Mouse (Mus musculus): ENCODE measurements around the gene Olfr427. TPM values are rescaled to one million over a fixed set of nuclear protein-coding genes. Genes with fewer than 3 reads are reported as not detected.

Gene Olfr427
- polyA plus RNA-seq, 1 experiment, result not detected

GRCm38 (mm10) chr1:174131999-174132398 lies 35.3 kb downstream of the Olfr427 start:
- 84% methylated on average over 3 of the region's 3 CpGs for WGBS

GRCm38 (mm10) chr1:174141384-174141783 lies 44.7 kb downstream of the Olfr427 start:
- H3K4me3 ChIP-seq (ENCODE audit: extremely low read depth, insufficient read depth, insufficient read length), result no peak overlapping the region
- H3K27ac ChIP-seq (ENCODE audit: insufficient read depth, low read length), result no peak overlapping the region
- DNase-seq (ENCODE audit: low read depth in 1 of 2, low spot score in 2 of 2), result peak in 1 of 2 experiments; percentile 30
- H3K36me3 ChIP-seq (ENCODE audit: control insufficient read depth, insufficient read depth, low read length), result no peaks in the 10 kb centered on the region
- peaks cover 2% of the 10 kb centered on the region; the same call in 1 of the 2 replicates for H3K4me1 ChIP-seq (ENCODE audit: control insufficient read depth, insufficient read depth, insufficient read length)
- no peaks in the 10 kb centered on the region for H3K27me3 ChIP-seq (ENCODE audit: control insufficient read depth, insufficient read depth, low read length)
- 12% methylated on average over 2 of the region's 2 CpGs for WGBS
- TF ChIP-seq POLR2A (IDR thresholded peaks at IDR 0.05; ENCODE audit: low read depth, low read length), result no peak

More at GRCm38 (mm10) chr1:174131999-174132398, 35.3 kb downstream of the Olfr427 start:
- TF ChIP-seq CTCF (IDR thresholded peaks at IDR 0.05; ENCODE audit: extremely low read depth, insufficient read depth, insufficient read length, insufficient replicate concordance) (no peak), POLR2A (IDR thresholded peaks at IDR 0.05; ENCODE audit: low read depth, low read length) (no peak)
- Histone ChIP-seq H3K36me3 (ENCODE audit: control insufficient read depth, insufficient read depth, low read length) (no peaks in the 10 kb centered on the region), H3K4me1 (ENCODE audit: control insufficient read depth, insufficient read depth, insufficient read length) (no peaks in the 10 kb centered on the region), H3K4me3 (ENCODE audit: extremely low read depth, insufficient read depth, insufficient read length) (no peak overlapping the region), H3K27me3 (ENCODE audit: control insufficient read depth, insufficient read depth, low read length) (no peaks in the 10 kb centered on the region), H3K27ac (ENCODE audit: insufficient read depth, low read length) (no peak overlapping the region)
- DNase-seq (ENCODE audit: low read depth in 1 of 2, low spot score in 2 of 2), result no peak

- Histone ChIP-seq H3K4me3 (ENCODE audit: extremely low read depth, insufficient read depth, insufficient read length) (no peak overlapping the region), H3K27ac (ENCODE audit: insufficient read depth, low read length) (no peak overlapping the region), H3K36me3 (ENCODE audit: control insufficient read depth, insufficient read depth, low read length) (no peaks in the 10 kb centered on the region), H3K27me3 (ENCODE audit: control insufficient read depth, insufficient read depth, low read length) (no peaks in the 10 kb centered on the region), H3K4me1 (ENCODE audit: control insufficient read depth, insufficient read depth, insufficient read length) (no peaks in the 10 kb centered on the region)
- TF ChIP-seq POLR2A (IDR thresholded peaks at IDR 0.05; ENCODE audit: low read depth, low read length) (no peak), CTCF (IDR thresholded peaks at IDR 0.05; ENCODE audit: extremely low read depth, insufficient read depth, insufficient read length, insufficient replicate concordance) (no peak)
- DNase-seq (ENCODE audit: low read depth in 1 of 2, low spot score in 2 of 2), result no peak
- WGBS, result 91% methylated on average over 1 of the region's 1 CpGs
Measured at GRCm38 (mm10) chr1:174146696-174147095, 50.0 kb downstream of the Olfr427 start.

- H3K4me3 ChIP-seq (ENCODE audit: extremely low read depth, insufficient read depth, insufficient read length), result no peak overlapping the region
- no peak for DNase-seq (ENCODE audit: low read depth in 1 of 2, low spot score in 2 of 2)
- no peak overlapping the region for H3K27ac ChIP-seq (ENCODE audit: insufficient read depth, low read length)
- H3K36me3 ChIP-seq (ENCODE audit: control insufficient read depth, insufficient read depth, low read length), result no peaks in the 10 kb centered on the region
- H3K4me1 ChIP-seq (ENCODE audit: control insufficient read depth, insufficient read depth, insufficient read length), result no peaks in the 10 kb centered on the region
- no peaks in the 10 kb centered on the region for H3K27me3 ChIP-seq (ENCODE audit: control insufficient read depth, insufficient read depth, low read length)
- WGBS, result 91% methylated on average over 2 of the region's 2 CpGs
- no peak for TF ChIP-seq CTCF (IDR thresholded peaks at IDR 0.05; ENCODE audit: extremely low read depth, insufficient read depth, insufficient read length, insufficient replicate concordance)
- TF ChIP-seq POLR2A (IDR thresholded peaks at IDR 0.05; ENCODE audit: low read depth, low read length), result no peak
Measured at GRCm38 (mm10) chr1:174149289-174149688, 52.6 kb downstream of the Olfr427 start.

Other genes with a start within 250 kb of the Olfr427 start
- gene Ifi211, start 183.8 kb upstream of the Olfr427 start, polyA plus RNA-seq (2012; rRNA removed), result 0.49 and 0.55 TPM in 2 replicates
- 8.7 and 20.9 TPM in 2 replicates for gene Mndal, start 154.4 kb upstream of the Olfr427 start, polyA plus RNA-seq (2012; rRNA removed)
- gene Ifi203, start 154.2 kb upstream of the Olfr427 start, polyA plus RNA-seq (2012; rRNA removed), result 23.4 and 29.8 TPM in 2 replicates
- 0.13 TPM in 1 of 2 replicates, not detected in the other for gene Ifi202b, start 114.1 kb upstream of the Olfr427 start, polyA plus RNA-seq (2012; rRNA removed)
- 1.2 and 1.9 TPM in 2 replicates for gene Ifi205, start 65.1 kb upstream of the Olfr427 start, polyA plus RNA-seq (2012; rRNA removed)
- 0.99 and 2.5 TPM in 2 replicates for gene Olfr433, start 56.2 kb upstream of the Olfr427 start, polyA plus RNA-seq (2012; rRNA removed)
- 0.08 and 2.7 TPM in 2 replicates for gene Olfr432, start 47.7 kb upstream of the Olfr427 start, polyA plus RNA-seq (2012; rRNA removed)
- not detected in 2 replicates for gene Olfr430, start 30.3 kb upstream of the Olfr427 start, polyA plus RNA-seq (2012; rRNA removed)
- gene Olfr429, start 12.6 kb upstream of the Olfr427 start, polyA plus RNA-seq (2012; rRNA removed), result not detected in 2 replicates
- not detected in 2 replicates for gene Olfr231, start 24.3 kb downstream of the Olfr427 start, polyA plus RNA-seq (2012; rRNA removed)
- gene Olfr424, start 34.6 kb downstream of the Olfr427 start, polyA plus RNA-seq (2012; rRNA removed), result not detected in 2 replicates
- not detected in 2 replicates for gene Olfr420, start 58.7 kb downstream of the Olfr427 start, polyA plus RNA-seq (2012; rRNA removed)
- gene Spta1, start 75.9 kb downstream of the Olfr427 start, polyA plus RNA-seq (2012; rRNA removed), result 2.4 and 3.2 TPM in 2 replicates
- not detected in 2 replicates for gene Olfr419, start 155.2 kb downstream of the Olfr427 start, polyA plus RNA-seq (2012; rRNA removed)
- not detected in 2 replicates for gene Mptx1, start 233.6 kb downstream of the Olfr427 start, polyA plus RNA-seq (2012; rRNA removed)